Mouse (Mus musculus) thymus, postnatal 25 days (tissue): ENCODE data around the gene Abcc5.
"Not testable (repeated sequence)": the region's sequence is repeated elsewhere in the genome, so short reads cannot be mapped to it uniquely, and the experiment has no call there.

Experiments used
- DNase-seq: peaks from one replicate; pipeline ENCODE4 v3.0.0; 2022

Gene Abcc5

GRCm38 (mm10) chr16:20422938-20423730 lies 3.1 kb downstream of the Abcc5 start:
- DNase-seq: no peak

- no peak for DNase-seq
Observed at GRCm38 (mm10) chr16:20418054-20418453, 8.1 kb downstream of the Abcc5 start.

GRCm38 (mm10) chr16:20416262-20416661 lies 9.9 kb downstream of the Abcc5 start:
- DNase-seq: no peak

GRCm38 (mm10) chr16:20415804-20416203 lies 10.4 kb downstream of the Abcc5 start:
- no peak for DNase-seq

GRCm38 (mm10) chr16:20415211-20415610 lies 11.0 kb downstream of the Abcc5 start:
- no peak for DNase-seq

GRCm38 (mm10) chr16:20413870-20414331 lies 12.3 kb downstream of the Abcc5 start:
- no peak for DNase-seq

GRCm38 (mm10) chr16:20411958-20412570 lies 14.1 kb downstream of the Abcc5 start:
- DNase-seq: no peak

GRCm38 (mm10) chr16:20405335-20405734 lies 20.9 kb downstream of the Abcc5 start:
- DNase-seq: no peak

GRCm38 (mm10) chr16:20403327-20403726 lies 22.9 kb downstream of the Abcc5 start:
- no peak for DNase-seq

GRCm38 (mm10) chr16:20401592-20401991 lies 24.6 kb downstream of the Abcc5 start:
- DNase-seq: no peak

GRCm38 (mm10) chr16:20400707-20401591 lies 25.2 kb downstream of the Abcc5 start:
- no peak for DNase-seq

GRCm38 (mm10) chr16:20396851-20397250 lies 29.3 kb downstream of the Abcc5 start:
- DNase-seq: no peak

- peak; percentile 38 for DNase-seq
Observed at GRCm38 (mm10) chr16:20395216-20395907, 30.8 kb downstream of the Abcc5 start.

GRCm38 (mm10) chr16:20391753-20392152 lies 34.4 kb downstream of the Abcc5 start:
- DNase-seq: no peak

GRCm38 (mm10) chr16:20390233-20390632 lies 36.0 kb downstream of the Abcc5 start:
- no peak for DNase-seq

GRCm38 (mm10) chr16:20381031-20381430 lies 45.2 kb downstream of the Abcc5 start:
- no peak for DNase-seq

- DNase-seq: no peak
Observed at GRCm38 (mm10) chr16:20375341-20375740, 50.9 kb downstream of the Abcc5 start.

GRCm38 (mm10) chr16:20371731-20372130 lies 54.5 kb downstream of the Abcc5 start:
- DNase-seq: no peak

GRCm38 (mm10) chr16:20368221-20368620 lies 58.0 kb downstream of the Abcc5 start:
- no peak for DNase-seq

- no peak for DNase-seq
Observed at GRCm38 (mm10) chr16:20362121-20362520, 64.1 kb downstream of the Abcc5 start.

GRCm38 (mm10) chr16:20361496-20361895 lies 64.7 kb downstream of the Abcc5 start:
- not testable (repeated sequence) for DNase-seq

- no peak for DNase-seq
Observed at GRCm38 (mm10) chr16:20359643-20360295, 66.4 kb downstream of the Abcc5 start.
